Mouse (Mus musculus) midbrain, embryonic 10.5 days (tissue): ENCODE measurements around the gene Os9. TPM values are rescaled to one million over a fixed set of nuclear protein-coding genes. Genes with fewer than 3 reads are reported as not detected.

Source experiments
- DNase-seq: peaks from one replicate; pipeline ENCODE4 v3.0.0-alpha.2; 2017; ENCODE audit warnings: low spot score
- H3K27ac ChIP-seq: fragments of 300-500 bp; sonication (generic); replicated peaks from 2 replicates; pipeline ENCODE4 v1.5.1; 2016; ENCODE audit warnings: mild to moderate bottlenecking
- H3K27me3 ChIP-seq: fragments of 300-500 bp; sonication (generic); 2 replicates; pipeline ENCODE4 v1.6.1; 2016; ENCODE audit warnings: low read depth, mild to moderate bottlenecking; ENCODE audit not compliant: poor library complexity, severe bottlenecking
- H3K36me3 ChIP-seq: fragments of 300-500 bp; sonication (generic); 2 replicates; pipeline ENCODE4 v1.6.1; 2016; ENCODE audit warnings: mild to moderate bottlenecking, moderate library complexity
- H3K4me1 ChIP-seq: fragments of 300-500 bp; sonication (generic); 2 replicates; pipeline ENCODE4 v1.6.1; 2016
- H3K4me3 ChIP-seq: fragments of 300-500 bp; sonication (generic); 2 replicates; pipeline ENCODE4 v1.5.1; 2016; ENCODE audit warnings: mild to moderate bottlenecking, moderate library complexity
- H3K9me3 ChIP-seq: fragments of 300-500 bp; sonication (generic); replicated peaks from 2 replicates; pipeline ENCODE4 v1.6.1; 2016; ENCODE audit warnings: mild to moderate bottlenecking
- WGBS: fragments of 180-500 bp; shearing (Covaris S2); methylation state at CpG from one replicate; pipeline ENCODE4 v1.1.7; 2016; 5-methylcytosine and 5-hydroxymethylcytosine counted together
- polyA plus RNA-seq: library from polyadenylated mRNA; unstranded; fragments of >200 nt; fragmentation: Nextera tagmentation; extraction: Ambion mirVana; gene quantifications from 2 replicates; pipeline ENCODE4 v1.2.1, GENCODE M21; 2016

The Os9 gene
- polyA plus RNA-seq, 1 experiment from 2014 or later, result 62.3 TPM

DNA sequence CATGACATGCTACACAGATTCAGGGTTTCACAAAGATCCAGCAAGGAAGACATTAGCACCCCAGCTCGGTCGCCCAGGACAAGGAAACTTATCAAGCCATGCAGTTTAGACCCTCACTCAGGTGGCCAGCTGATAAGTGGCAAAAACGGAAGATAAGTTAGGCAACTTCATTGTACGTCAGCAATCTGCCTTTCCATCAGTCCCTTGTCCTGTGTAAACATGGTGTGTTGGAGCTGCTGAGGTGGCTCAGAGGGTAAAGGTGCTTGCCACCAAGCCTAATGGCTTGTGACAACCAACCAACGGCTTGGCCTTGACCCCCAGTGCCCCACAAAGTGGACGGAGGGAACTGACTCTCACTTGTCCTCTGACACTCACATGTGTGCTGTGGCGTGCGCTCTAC lies 20.5 kb downstream of the Os9 start:
- Histone ChIP-seq H3K4me1 (no peaks in the 10 kb centered on the region), H3K4me3 (no peak overlapping the region), H3K27ac (no peak overlapping the region), H3K36me3 (peaks cover 54% of the 10 kb centered on the region), H3K9me3 (no peaks in the 10 kb centered on the region), H3K27me3 (no peaks in the 10 kb centered on the region)
- 89% methylated on average over 8 of the region's 8 CpGs for WGBS
- no peak for DNase-seq

DNA sequence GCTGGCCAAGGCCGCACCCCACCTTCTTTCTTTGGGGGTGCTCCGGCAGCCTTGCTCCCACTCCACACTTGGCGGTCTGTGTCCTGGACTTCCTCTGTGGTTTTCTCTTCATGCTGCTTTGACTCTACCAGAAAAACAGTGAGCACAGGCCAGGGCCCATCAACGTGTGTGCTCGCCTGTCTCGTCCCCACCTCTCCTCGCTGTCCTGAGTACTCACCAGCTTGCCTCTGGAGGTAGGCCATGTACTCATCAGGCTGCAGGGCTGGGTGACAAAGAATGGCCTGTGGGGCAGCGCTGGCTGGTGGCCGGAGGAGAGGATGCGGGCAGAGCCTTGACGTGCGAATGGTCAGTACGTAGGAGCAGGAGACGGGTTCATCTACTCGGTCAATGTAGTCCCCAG lies 21.1 kb downstream of the Os9 start:
- Histone ChIP-seq H3K4me1 (no peaks in the 10 kb centered on the region), H3K9me3 (no peaks in the 10 kb centered on the region), H3K4me3 (no peak overlapping the region), H3K27ac (no peak overlapping the region), H3K36me3 (peaks cover 55% of the 10 kb centered on the region), H3K27me3 (no peaks in the 10 kb centered on the region)
- no peak for DNase-seq
- WGBS, result 92% methylated on average over 15 of the region's 15 CpGs

DNA sequence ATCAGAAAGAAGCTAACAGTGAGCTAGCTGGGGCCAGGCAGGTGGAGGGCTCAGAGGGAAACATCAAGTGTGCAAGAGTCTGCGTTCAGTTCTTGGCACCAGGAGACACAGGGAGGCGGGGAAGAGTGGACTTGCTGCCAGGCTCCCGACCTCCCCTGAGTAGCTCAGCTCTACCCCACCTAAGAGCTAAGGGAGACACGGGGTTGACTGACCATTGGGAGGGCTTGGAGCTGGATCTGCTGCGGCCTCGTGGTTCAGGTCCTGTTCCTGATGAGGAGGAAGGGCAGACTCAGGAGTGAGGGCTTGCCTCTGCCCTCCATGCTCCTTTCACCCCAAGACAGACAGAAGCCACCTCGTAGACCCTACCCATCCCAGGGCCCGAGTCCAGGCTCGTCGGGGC lies 21.7 kb downstream of the Os9 start:
- Histone ChIP-seq H3K4me1 (no peaks in the 10 kb centered on the region), H3K27me3 (no peaks in the 10 kb centered on the region), H3K27ac (no peak overlapping the region), H3K9me3 (no peaks in the 10 kb centered on the region), H3K4me3 (no peak overlapping the region), H3K36me3 (peaks cover 57% of the 10 kb centered on the region)
- WGBS, result 84% methylated on average over 10 of the region's 10 CpGs
- no peak for DNase-seq

DNA sequence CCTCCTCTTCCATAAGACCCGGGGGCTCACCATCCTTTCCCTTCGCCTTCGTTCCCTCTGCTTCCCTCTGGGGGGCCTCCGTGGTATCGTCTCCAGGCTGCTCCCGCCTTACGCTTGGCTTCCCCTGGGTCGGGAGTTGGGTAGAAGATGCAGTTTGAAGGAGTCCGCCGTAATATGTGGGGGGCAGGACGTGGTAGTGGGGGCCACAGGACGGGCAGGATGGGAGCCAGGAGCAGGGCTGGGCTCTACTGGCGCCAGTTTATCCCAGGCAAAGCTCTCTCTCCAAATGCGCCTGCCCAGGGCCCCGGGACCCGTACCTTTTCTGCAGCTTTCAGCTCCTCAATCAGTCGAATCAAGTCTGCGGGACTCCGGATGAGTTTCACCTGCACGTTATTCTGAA lies 22.4 kb downstream of the Os9 start:
- WGBS, result 79% methylated on average over 20 of the region's 20 CpGs
- H3K4me3 ChIP-seq, result no peak overlapping the region
- peaks cover 5% of the 10 kb centered on the region for H3K27me3 ChIP-seq
- H3K27ac ChIP-seq, result no peak overlapping the region
- H3K9me3 ChIP-seq, result no peaks in the 10 kb centered on the region
- H3K4me1 ChIP-seq, result no peaks in the 10 kb centered on the region
- no peak for DNase-seq
- peaks cover 57% of the 10 kb centered on the region for H3K36me3 ChIP-seq

DNA sequence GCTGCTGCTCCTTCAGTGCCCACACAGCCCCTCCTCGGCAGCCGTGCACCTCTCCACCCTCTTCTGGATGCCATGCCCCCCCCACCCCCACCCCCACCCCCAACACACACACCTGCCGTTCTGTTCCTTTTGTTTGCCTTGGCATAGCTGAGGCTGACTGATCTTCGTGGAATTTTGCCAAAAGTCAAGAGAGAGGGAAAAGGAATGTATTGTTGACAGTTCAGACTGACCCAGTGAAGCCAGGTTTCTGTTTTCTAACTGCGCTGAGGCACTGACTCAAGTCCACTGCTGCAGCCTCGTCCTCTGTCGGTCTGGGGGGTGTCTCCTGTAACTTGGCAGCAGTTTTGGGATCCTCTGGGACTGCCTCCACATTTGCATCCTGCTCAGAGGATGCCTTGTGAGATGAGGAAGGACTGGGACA lies 26.5 kb downstream of the Os9 start:
- H3K9me3 ChIP-seq, result no peaks in the 10 kb centered on the region
- peaks cover 20% of the 10 kb centered on the region for H3K4me1 ChIP-seq
- DNase-seq, result no peak
- 66% methylated on average over 7 of the region's 7 CpGs for WGBS
- H3K36me3 ChIP-seq, result peaks cover 47% of the 10 kb centered on the region
- H3K4me3 ChIP-seq, result no peak overlapping the region
- H3K27ac ChIP-seq, result no peak overlapping the region
- H3K27me3 ChIP-seq, result peaks cover 46% of the 10 kb centered on the region

DNA sequence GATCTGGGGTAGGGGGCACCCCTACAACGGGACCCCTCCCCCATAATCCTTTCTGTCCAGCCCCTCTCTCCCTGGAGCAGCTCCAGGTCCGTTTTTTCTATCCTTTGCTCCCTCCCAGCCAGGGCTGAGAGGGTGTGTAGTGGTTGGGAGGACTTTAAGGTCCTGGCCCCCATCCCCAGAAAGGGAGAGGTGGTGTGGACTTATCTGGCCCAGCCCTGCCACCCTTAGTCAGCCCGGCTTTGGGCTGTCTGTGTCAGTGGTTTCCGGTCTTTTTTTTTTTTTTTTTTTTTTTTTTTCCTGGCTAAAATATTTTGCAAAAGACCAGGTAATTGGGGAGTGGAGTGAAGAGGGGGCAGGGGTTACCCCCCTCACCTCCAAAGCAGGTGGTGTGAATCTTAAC lies 28.2 kb downstream of the Os9 start:
- H3K36me3 ChIP-seq, result peaks cover 31% of the 10 kb centered on the region
- DNase-seq, result no peak
- WGBS, result 54% methylated on average over 4 of the region's 4 CpGs
- no peaks in the 10 kb centered on the region for H3K9me3 ChIP-seq
- H3K27me3 ChIP-seq, result peaks cover 62% of the 10 kb centered on the region
- no peak overlapping the region for H3K4me3 ChIP-seq
- peaks cover 20% of the 10 kb centered on the region for H3K4me1 ChIP-seq
- H3K27ac ChIP-seq, result no peak overlapping the region

DNA sequence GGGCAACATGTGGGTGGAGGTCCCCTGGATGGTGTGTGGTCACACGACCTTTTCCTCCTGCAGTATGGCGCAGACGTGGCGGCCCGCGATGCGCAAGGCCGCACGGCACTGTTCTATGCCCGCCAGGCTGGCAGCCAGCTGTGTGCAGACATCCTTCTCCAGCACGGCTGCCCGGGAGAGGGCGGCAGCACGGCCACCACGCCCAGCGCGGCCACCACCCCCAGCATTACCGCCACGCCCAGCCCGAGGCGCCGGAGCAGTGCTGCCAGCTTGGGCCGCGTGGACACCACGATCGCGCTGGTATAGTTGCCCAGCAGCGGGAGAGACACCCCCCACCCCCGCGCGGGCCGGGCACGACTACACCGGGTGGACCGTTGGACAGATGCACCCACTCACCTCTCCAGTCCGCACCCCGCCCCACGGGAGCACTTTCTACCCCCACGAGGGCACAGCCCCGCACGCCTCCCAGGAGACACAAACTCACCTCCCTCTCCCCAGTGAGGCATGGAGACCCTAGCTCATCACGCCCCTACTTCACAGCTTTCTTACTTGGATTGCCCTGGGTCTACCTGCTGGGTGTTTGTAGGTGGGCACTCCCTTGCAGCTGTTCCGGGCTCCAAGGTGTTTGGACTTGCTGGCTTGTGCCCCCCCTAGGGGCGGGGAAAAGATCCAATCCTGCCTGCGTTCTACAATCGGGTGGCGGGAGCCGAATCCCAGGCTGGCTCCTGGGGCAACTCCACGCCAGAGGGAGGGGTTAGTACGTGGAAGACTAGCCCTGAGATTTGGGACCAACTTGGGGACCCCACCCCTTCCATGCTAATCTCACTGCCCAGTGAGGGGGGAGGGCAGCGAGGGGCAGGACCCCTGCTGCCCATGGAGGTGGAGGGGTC lies 29.2 kb downstream of the Os9 start:
- WGBS, result 9% methylated on average over 51 of the region's 51 CpGs
- Histone ChIP-seq H3K9me3 (no peaks in the 10 kb centered on the region), H3K4me3 (peak overlapping the region; percentile 40), H3K27ac (no peak overlapping the region), H3K27me3 (peaks cover 72% of the 10 kb centered on the region), H3K4me1 (peaks cover 20% of the 10 kb centered on the region), H3K36me3 (peaks cover 21% of the 10 kb centered on the region)
- DNase-seq, result no peak

DNA sequence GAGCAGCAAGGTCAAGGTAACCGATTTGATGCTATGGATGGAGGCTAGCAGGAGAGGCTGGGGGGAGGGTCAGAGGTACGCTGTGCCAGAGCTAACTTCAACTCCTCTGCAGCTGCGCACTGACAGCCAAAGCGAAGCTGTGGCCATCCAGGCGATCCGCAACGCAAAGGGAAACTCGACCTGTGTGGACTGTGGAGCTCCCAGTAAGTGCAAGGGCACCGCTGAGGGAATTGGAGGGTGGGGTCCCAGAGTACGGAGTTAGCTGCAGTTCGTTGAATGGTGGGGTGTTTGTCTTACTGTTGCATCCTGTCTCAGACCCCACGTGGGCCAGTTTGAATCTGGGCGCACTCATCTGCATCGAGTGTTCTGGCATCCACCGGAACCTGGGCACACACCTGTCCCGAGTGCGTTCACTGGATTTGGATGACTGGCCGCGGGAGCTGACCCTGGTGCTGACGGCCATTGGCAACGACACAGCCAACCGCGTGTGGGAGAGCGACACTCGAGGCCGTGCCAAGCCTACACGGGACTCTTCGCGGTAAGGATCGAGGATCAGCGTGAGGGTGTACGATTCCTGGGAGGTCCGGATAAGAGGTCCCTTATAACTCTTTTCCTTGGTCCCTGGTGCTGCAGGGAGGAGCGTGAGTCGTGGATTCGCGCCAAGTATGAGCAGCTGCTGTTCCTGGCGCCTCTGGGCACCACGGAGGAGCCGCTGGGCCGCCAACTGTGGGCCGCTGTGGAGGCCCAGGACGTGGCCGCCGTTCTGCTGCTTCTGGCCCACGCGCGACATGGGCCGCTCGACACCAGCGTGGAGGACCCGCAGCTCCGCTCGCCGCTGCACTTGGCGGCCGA lies 30.1 kb downstream of the Os9 start:
- H3K36me3 ChIP-seq, result peaks cover 11% of the 10 kb centered on the region
- peaks cover 20% of the 10 kb centered on the region for H3K4me1 ChIP-seq
- peak overlapping the region; percentile 40 for H3K4me3 ChIP-seq
- peaks cover 72% of the 10 kb centered on the region for H3K27me3 ChIP-seq
- H3K27ac ChIP-seq, result no peak overlapping the region
- H3K9me3 ChIP-seq, result no peaks in the 10 kb centered on the region
- DNase-seq, result no peak
- WGBS, result 8% methylated on average over 57 of the region's 57 CpGs

DNA sequence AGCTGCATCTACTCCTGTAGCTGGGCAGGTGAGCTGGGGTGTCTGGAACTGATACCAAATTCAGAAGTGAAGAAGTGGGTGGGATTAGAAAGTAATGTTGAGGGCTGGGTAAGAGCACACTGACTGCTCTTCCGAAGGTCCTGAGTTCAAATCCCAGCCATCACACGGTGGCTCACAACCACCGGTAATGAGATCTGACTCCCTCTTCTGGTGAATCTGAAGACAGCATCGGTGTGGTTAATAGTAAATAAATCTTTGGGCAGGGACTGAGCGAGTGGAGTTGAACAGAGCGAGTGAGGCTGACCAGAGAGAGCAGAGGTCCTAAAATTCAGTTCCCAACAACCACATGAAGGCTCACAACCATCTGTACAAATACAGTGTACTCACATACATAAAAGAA lies 35.3 kb downstream of the Os9 start:
- no peak overlapping the region for H3K27ac ChIP-seq
- DNase-seq, result no peak
- peaks cover 88% of the 10 kb centered on the region for H3K27me3 ChIP-seq
- 72% methylated on average over 6 of the region's 6 CpGs for WGBS
- no peaks in the 10 kb centered on the region for H3K9me3 ChIP-seq
- H3K4me1 ChIP-seq, result peaks cover 33% of the 10 kb centered on the region
- H3K36me3 ChIP-seq, result no peaks in the 10 kb centered on the region
- no peak overlapping the region for H3K4me3 ChIP-seq

DNA sequence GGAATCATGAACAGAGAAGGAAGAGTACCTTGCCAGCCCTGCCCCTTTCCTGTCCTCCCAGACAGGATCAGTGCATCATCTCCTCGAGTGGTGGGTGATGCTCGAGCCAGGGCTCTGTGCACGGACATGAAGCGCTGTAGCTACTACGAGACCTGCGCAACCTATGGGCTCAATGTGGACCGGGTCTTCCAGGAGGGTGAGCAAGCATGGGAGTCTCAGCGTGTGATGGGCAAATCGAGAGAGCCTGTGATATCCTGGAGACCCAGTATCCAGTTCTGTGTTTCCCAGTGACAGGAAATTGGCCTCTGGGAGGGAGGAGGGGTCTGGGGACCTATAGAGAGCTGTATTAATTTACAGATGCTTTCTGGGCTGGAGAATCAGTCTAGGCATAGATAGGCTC lies 35.9 kb downstream of the Os9 start:
- H3K4me3 ChIP-seq, result no peak overlapping the region
- no peaks in the 10 kb centered on the region; the same call in 1 of the 2 replicates for H3K9me3 ChIP-seq
- peaks cover 88% of the 10 kb centered on the region for H3K27me3 ChIP-seq

DNA sequence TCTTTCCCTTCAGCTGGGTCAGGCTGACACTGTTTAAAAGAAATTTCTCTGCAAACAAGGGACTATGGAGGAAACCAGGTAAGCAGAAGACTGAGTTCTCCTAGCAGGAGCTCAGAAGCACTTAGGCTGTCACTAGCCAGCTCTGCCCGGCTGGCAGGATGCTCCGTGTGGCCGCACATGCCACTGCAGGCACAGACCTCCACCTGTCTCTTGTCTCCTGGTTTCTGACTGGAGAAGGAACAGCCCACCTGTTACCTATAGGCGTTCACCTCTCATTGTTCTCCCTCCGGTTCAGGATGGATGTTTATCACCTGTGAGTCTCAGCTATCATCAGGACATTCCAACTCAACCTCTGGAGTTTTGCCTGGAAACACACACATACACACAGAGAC lies 37.0 kb downstream of the Os9 start:
- WGBS, result 57% methylated on average over 5 of the region's 5 CpGs
- Histone ChIP-seq H3K9me3 (no peaks in the 10 kb centered on the region; the same call in 1 of the 2 replicates), H3K27me3 (peaks cover 88% of the 10 kb centered on the region), H3K4me3 (no peak overlapping the region), H3K4me1 (peaks cover 45% of the 10 kb centered on the region), H3K36me3 (no peaks in the 10 kb centered on the region), H3K27ac (no peak overlapping the region)
- no peak for DNase-seq

More for the DNA sequence above, 35.9 kb downstream of the Os9 start:
- no peak for DNase-seq
- no peaks in the 10 kb centered on the region for H3K36me3 ChIP-seq
- 89% methylated on average over 9 of the region's 9 CpGs for WGBS
- H3K27ac ChIP-seq, result no peak overlapping the region
- H3K4me1 ChIP-seq, result peaks cover 34% of the 10 kb centered on the region

DNA sequence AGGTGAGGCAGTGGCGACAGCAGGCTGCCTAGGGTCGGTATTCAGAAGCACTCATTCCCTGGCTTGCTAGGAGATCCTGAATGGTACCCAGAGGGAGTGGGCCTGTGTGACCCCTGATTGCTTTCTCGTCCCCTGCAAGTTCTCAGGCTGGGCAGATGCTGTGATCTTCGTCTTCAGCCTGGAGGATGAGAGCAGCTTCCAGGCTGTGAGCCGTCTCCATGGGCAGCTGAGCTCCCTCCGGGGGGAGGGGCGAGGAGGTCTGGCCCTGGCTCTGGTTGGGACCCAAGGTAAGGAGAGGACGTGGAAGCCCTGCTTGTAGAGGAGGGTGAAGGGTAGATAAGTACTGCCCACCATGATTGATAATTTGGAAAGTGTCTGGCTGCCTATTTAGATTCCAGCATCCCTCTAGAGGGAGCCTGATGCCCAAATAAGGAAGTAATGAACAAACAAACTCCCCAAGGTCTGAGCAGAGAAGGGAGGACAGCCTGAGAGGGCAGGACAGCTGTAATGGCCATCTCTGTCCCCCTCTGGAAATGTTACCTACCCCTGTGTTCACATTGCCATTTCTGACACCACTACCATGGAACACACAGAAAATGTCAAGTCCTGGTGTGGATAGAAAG lies 37.5 kb downstream of the Os9 start:
- Histone ChIP-seq H3K27ac (no peak overlapping the region), H3K9me3 (no peaks in the 10 kb centered on the region; the same call in 1 of the 2 replicates), H3K4me3 (no peak overlapping the region), H3K27me3 (peaks cover 86% of the 10 kb centered on the region), H3K36me3 (no peaks in the 10 kb centered on the region), H3K4me1 (peaks cover 50% of the 10 kb centered on the region)
- WGBS, result 34% methylated on average over 8 of the region's 8 CpGs
- DNase-seq, result no peak
